ENCODE assay signal across 13 mouse cellular contexts in the genomic region with DNA sequence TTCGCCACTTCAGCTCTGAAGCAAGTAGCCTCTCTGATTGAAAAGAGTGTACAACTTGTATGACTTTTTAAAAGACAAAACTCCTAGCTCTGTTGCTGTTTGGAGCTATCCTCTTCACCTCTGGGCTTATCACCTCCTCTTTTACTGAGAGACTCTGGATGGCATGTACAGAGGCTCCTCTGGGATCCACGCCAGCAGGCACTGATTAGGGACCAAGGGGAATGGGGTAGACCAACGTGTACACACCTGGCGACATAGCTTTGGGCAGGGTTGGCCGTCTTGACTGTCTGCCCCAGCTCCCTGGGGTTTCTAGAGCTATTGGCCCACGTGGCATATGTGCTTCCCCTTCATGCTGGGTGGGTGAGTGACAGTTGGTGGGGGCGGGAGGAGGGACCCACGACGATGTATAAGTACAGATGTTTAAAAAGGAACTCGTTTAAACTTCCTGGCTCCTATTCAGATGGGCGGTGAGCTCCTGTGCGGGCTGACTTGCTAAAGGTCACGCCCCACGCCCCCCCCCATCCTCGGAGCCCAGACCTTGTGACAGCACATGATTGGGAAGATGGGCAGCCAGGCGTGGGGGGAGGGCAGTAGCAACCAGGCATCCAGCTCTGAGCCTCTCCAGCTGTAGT.
DNase-seq lines count a peak whose midpoint lies in the region; ATAC-seq and TF ChIP-seq lines count a peak whose summit lies in the region.
"Had no signal": no experiment of that assay in that cellular context is flagged by ENCODE, and none has a peak within 500 bp of the region (broad histone marks: within the 10 kb centered on the region; RNA-seq: fewer than 3 reads in every experiment).

No protein-coding gene starts in this region.

- H3K27ac ChIP-seq in spleen, adult 2 months (ENCODE audit: insufficient read depth, low read length): peak overlapping the region; percentile 19
- H3K27ac ChIP-seq in heart, postnatal 0 days (ENCODE audit: low read depth): peak overlapping the region; percentile 79
- no peak overlapping the region for H3K27ac ChIP-seq in intestine, postnatal 0 days (ENCODE audit: low read depth, low read length)
- H3K27ac ChIP-seq: embryonic facial prominence, embryonic 15.5 days had no signal

- no peak for TF ChIP-seq CTCF in spleen, adult 2 months (IDR thresholded peaks at IDR 0.05; ENCODE audit: extremely low read depth, insufficient read depth, insufficient read length, insufficient replicate concordance)
- no peak for TF ChIP-seq CTCF in heart, postnatal 0 days (IDR thresholded peaks at IDR 0.05; ENCODE audit: low read depth)
- TF ChIP-seq CTCF in intestine, postnatal 0 days (IDR thresholded peaks at IDR 0.05; ENCODE audit: low read depth): no peak

- peak; percentile 21; the same call in 1 of the 2 replicates for ATAC-seq in heart, postnatal 0 days (ENCODE audit: insufficient read depth, low read depth)
- ATAC-seq in intestine, postnatal 0 days: no peak

- no peaks in the 10 kb centered on the region for H3K9me3 ChIP-seq in heart, postnatal 0 days (replicated peaks; ENCODE audit: control insufficient read depth, low read length)
- no peaks in the 10 kb centered on the region for H3K9me3 ChIP-seq in intestine, postnatal 0 days (ENCODE audit: control insufficient read depth)
- H3K9me3 ChIP-seq: embryonic facial prominence, embryonic 15.5 days; midbrain, embryonic 10.5 days had no signal

- no peak for TF ChIP-seq EP300 in heart, postnatal 0 days (IDR thresholded peaks at IDR 0.05; ENCODE audit: low read depth)

- peaks cover 29% of the 10 kb centered on the region for H3K36me3 ChIP-seq in spleen, adult 2 months (ENCODE audit: control insufficient read depth, insufficient read depth, low read length)
- H3K36me3 ChIP-seq in heart, postnatal 0 days (replicated peaks; ENCODE audit: control insufficient read depth, insufficient read depth, low read length): peaks cover 13% of the 10 kb centered on the region
- peaks cover 16% of the 10 kb centered on the region for H3K36me3 ChIP-seq in splenic B cell, adult 2 months (ENCODE audit: control insufficient read depth, insufficient read depth, low read length, poor library complexity, severe bottlenecking)
- peaks cover 11% of the 10 kb centered on the region for H3K36me3 ChIP-seq in intestine, postnatal 0 days (ENCODE audit: control insufficient read depth, insufficient read depth)

- TF ChIP-seq POLR2A in spleen, adult 2 months (IDR thresholded peaks at IDR 0.05; ENCODE audit: low read depth, low read length): no peak

- no peak overlapping the region; the same call in 1 of the 2 replicates for H3K9ac ChIP-seq in heart, postnatal 0 days (replicated peaks; ENCODE audit: low read depth, low read length)
- H3K9ac ChIP-seq in intestine, postnatal 0 days (ENCODE audit: low read depth, low read length): no peak overlapping the region
- H3K9ac ChIP-seq: embryonic facial prominence, embryonic 15.5 days had no signal

- peaks cover 16% of the 10 kb centered on the region for H3K4me1 ChIP-seq in spleen, adult 2 months (ENCODE audit: control insufficient read depth, insufficient read depth, insufficient read length)
- peaks cover 27% of the 10 kb centered on the region for H3K4me1 ChIP-seq in heart, postnatal 0 days (ENCODE audit: control insufficient read depth, insufficient read depth)
- H3K4me1 ChIP-seq in intestine, postnatal 0 days (replicated peaks; ENCODE audit: control insufficient read depth, insufficient read depth, low read length): no peaks in the 10 kb centered on the region

- WGBS in spleen, adult 2 months: 15% methylated on average over 16 of the region's 16 CpGs
- WGBS in heart, postnatal 0 days: 32% methylated on average over 16 of the region's 16 CpGs
- whole genome bisulfite sequencing in intestine, postnatal 0 days: 57% methylated on average over 16 of the region's 16 CpGs

- H3K27me3 ChIP-seq in spleen, adult 2 months (ENCODE audit: control insufficient read depth, insufficient read depth, low read length): no peaks in the 10 kb centered on the region
- no peaks in the 10 kb centered on the region for H3K27me3 ChIP-seq in heart, postnatal 0 days (ENCODE audit: control insufficient read depth, insufficient read depth, low read length)
- H3K27me3 ChIP-seq in splenic B cell, adult 2 months (ENCODE audit: control insufficient read depth, insufficient read depth, low read length, poor library complexity, severe bottlenecking): no peaks in the 10 kb centered on the region
- H3K27me3 ChIP-seq in intestine, postnatal 0 days (replicated peaks; ENCODE audit: control insufficient read depth, insufficient read depth, low read length): no peaks in the 10 kb centered on the region
- H3K27me3 ChIP-seq: embryonic facial prominence, embryonic 15.5 days had no signal

- H3K4me3 ChIP-seq in spleen, adult 2 months (ENCODE audit: extremely low read depth, insufficient read depth, insufficient read length): no peak overlapping the region
- H3K4me3 ChIP-seq in heart, postnatal 0 days (ENCODE audit: low read depth, low read length): no peak overlapping the region
- H3K4me3 ChIP-seq in intestine, postnatal 0 days (ENCODE audit: low read depth, low read length): no peak overlapping the region
- H3K4me3 ChIP-seq: embryonic facial prominence, embryonic 15.5 days; midbrain, embryonic 10.5 days had no signal

- no peak overlapping the region for H3K4me2 ChIP-seq in heart, postnatal 0 days (ENCODE audit: low read depth, low read length)
- no peak overlapping the region for H3K4me2 ChIP-seq in intestine, postnatal 0 days (replicated peaks; ENCODE audit: low read depth)
- H3K4me2 ChIP-seq: embryonic facial prominence, embryonic 15.5 days had no signal

- peak; percentile 96 for DNase-seq in heart, adult 11 months
- DNase-seq in heart, adult 9 months (ENCODE audit: low spot score in 2 of 2): no peak
- peak in 1 of 2 experiments; percentile 43 for DNase-seq in spleen, adult 2 months (ENCODE audit: low read depth in 1 of 2, low spot score in 2 of 2)
- DNase-seq in spleen, adult 12 weeks (ENCODE audit: low spot score): no peak
- no peak for DNase-seq in heart, postnatal 0 days (ENCODE audit: low spot score)
- DNase-seq in splenic B cell, adult 2 months (ENCODE audit: low read depth, low spot score): peak; percentile 80
- DNase-seq in frontal cortex, postnatal 36 days (ENCODE audit: low spot score in 2 of 2): no peak
- DNase-seq: cerebellum, adult 8-10 months; kidney, adult 9 months; left cerebral cortex, postnatal 4 days had no signal

Comparison
In these comparisons a context has a peak if more than half of its experiments do, and no peak if none do; other contexts are left out.
1. DNase-seq: peak in heart, adult 11 months (single experiment) and splenic B cell, adult 2 months (single experiment); none in heart, adult 9 months (0 of 2), spleen, adult 12 weeks (single experiment), heart, postnatal 0 days (single experiment) and frontal cortex, postnatal 36 days (0 of 2).